Mouse (Mus musculus) CH12F3 (cell line): ENCODE measurements around the gene Zfp771.
"Not testable (repeated sequence)": the region's sequence is repeated elsewhere in the genome, so short reads cannot be mapped to it uniquely, and the experiment has no call there.

ENCODE experiments used
- in situ Hi-C: fragments of 300-500 bp; cut with MboI; formaldehyde crosslinking; loops from 2 replicates; pipeline ENCODE4 v1.14.3; 2020; ENCODE audit warnings: low sequenced_read_pairs

The Zfp771 gene

GRCm38 (mm10) chr7:127217901-127218642 is 26.0 kb upstream of the Zfp771 start:
- in situ Hi-C loops = no loop called here

- in situ Hi-C loops = no loop called here
Measured at GRCm38 (mm10) chr7:127218670-127219069, 25.4 kb upstream of the Zfp771 start.

- in situ Hi-C loops = no loop called here
Measured at GRCm38 (mm10) chr7:127220440-127220839, 23.6 kb upstream of the Zfp771 start.

DNA sequence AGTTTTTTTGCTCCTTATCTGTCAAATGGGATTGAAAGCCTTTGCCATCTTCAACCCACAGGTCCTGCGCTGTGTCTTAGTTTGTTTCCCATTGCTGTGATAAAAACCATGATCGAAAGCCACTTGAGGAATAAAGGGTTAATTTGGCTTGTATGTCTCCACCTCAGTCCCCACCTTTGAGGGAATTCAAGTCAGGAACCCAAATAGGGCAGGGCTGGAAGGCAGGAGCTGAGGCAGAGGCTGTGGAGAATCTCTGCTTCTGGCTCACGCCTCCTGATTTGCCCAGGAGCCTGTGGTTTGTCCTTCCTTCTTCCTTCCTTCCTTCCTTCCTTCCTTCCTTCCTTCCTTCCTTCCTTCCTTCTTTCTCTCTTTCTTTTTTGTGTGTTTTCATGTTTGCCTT is 21.0 kb upstream of the Zfp771 start:
- in situ Hi-C loops = no loop called here

DNA sequence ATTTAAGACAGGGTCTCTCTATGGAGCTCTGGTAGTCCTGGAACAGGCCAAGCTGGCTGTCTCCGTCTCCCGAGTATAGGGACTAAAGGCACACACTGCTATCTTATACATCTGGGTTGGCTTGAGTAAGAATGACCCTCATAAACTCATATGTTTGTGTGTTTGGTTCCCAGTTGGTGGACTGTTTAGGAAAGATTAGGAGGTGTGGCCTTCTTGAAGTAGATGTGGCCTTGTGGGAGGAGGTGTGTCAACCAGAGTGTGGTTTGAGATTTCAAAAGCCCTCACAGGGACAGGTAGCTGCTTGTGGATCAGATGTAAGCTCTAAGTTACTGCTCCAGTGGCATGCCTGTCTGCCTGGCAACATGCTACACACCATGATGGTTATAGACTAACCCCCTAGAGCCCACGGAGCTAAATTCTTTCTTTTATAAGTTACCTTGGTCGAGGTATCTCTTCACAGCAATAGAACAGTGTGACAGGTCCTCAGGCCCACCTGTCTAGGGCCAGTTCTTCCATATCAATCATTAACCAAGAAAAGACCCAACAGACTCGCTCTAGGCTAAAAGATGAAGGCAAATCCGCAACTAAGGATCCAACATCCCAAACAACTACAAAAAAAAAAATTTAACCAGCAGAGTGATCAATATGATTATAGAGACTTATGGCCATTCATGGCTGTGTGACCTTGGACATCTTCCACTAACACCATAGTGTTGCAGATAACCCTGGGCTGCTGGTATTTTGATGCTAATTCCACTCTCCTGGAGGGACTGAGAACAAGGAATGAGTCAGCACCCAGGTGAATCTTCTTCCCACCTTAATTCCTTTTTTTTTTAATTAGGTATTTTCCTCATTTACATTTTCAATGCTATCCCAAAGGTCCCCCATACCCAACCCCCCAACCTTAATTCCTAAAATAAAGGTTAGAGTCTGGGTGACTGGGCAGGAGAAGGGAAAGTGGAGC is 20.3 kb upstream of the Zfp771 start:
- in situ Hi-C loops = no loop called here

GRCm38 (mm10) chr7:127224616-127225015 is 19.5 kb upstream of the Zfp771 start:
- in situ Hi-C loops = no loop called here

- in situ Hi-C loops = no loop called here
Measured at GRCm38 (mm10) chr7:127225147-127225995, 18.7 kb upstream of the Zfp771 start.

DNA sequence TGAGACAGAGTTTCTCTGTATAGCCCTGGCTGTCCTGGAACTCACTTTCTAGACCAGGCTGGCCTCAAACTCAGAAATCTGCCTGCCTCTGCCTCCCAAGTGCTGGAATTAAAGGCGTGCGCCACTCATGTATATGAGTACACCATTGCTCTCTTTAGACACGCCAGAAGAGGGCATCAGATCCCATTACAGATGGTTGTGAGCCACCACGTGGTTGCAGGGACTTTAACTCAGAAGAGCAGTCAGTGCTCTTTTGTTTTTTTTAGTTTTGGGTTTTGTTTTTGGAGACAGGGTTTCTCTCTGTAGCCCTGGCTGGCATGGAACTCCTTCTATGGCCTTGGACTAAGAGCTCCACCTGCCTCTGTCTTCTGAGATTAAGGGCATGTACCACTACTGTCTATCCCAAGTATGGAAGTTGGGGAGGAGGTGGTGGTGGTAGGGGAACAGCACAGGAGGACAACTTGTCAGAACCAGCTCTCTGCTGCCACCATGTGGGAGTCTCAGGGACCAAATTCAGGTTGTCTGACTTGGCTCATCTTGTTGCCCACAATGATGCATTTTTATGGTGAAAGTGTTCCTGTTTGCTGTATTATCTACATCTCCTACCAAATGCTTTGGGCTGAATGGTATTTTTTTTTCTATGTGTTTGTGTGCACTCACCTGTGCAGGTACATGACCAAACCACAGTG is 15.3 kb upstream of the Zfp771 start:
- in situ Hi-C loops = no loop called here

DNA sequence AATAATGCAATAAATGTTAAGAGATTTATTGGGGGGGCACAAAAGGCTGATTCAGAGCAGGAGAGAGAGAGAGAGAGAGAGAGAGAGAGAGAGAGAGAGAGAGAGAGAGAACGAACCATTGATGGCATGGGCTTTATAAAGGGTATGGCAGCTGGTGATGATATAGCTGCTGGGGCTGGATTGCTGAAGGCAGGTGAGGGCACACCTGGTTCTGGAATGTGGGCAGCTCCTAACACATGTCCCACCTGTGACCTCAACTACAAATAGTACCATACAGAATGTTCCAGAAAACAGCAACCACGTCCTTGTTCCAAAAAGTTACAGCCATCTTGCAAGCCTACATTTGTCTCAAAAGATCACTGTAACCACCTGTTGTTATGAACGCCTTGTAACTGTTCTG is 12.7 kb upstream of the Zfp771 start:
- in situ Hi-C loops = no loop called here

DNA sequence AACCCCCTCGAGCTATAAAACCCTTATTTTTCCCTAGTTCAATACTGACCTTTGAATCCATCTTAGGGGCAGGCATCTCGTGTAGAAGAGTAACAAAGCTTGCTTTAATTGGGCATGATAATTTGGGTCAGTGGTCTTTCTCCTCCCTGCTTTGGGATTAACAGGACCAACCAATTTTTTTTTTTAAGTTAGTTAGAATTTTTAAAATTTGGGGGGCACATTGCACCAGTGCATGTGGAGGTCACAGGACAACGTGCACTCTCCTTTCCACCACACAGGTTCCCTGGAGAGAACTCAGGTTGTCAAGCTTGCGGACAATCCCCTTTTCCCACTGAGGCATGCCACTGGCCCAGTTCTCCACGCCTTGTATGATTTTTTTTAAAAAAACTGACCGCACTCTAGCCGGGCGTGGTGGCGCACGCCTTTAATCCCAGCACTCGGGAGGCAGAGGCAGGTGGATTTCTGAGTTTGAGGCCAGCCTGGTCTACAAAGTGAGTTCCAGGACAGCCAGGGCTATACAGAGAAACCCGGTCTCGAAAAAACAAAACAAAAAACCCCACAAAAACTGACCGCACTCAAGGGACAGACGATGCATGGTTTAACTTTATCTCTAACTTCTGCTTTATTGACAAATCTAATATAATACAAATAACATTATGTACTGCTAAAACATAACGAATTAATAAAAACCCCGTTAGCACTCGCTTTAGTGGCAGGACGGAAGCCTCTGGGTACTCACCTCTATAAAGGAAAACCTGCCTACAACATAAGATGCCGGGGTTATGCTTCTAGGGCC is 12.1 kb upstream of the Zfp771 start:
- in situ Hi-C loops = no loop called here

DNA sequence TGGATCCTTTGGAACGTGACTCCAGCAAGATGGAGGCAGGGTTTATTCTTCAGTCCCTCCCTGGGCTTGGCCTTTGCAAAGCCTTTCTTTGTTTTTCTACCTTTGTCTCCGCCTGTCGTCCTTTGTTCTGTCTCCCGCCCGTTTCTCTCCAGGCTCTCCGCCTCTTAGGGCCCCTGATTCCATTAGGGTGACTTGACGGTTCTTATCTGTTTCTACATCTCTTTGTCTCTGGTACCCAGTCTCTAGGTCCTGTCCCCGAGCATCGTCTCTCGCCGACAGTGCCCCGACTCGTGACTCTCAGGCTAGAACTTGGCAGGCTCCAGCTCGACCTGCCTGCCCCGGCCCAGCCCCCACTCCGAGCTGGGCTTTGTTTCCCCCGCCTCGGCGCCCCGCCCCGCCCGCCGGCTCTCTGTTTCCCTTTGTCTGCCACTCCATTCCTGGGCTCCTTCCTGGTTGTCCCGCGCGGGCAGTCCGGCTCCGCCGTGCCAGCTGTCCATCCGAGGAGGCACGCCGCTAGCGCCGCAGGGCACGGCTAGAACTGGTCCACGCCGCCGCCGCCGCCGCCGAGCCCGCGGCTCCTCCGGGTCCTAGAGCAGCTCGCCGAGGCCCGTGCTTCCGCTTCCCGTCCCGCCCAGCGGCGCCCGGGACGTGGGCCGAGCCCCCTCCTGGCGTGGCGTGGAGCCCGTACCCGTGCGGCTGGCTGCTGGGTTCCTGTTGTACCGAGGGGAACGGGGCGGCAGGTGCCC is 11.3 kb upstream of the Zfp771 start, which contains the start of the genes Zfp553 and Sept1:
Gene Zfp553 (plus strand): TSS at position 440 of the 746 bp plus-strand sequence.
Gene Sept1 (minus strand): TSS at position 509 of the 746 bp plus-strand sequence.
- in situ Hi-C loops = no loop called here

DNA sequence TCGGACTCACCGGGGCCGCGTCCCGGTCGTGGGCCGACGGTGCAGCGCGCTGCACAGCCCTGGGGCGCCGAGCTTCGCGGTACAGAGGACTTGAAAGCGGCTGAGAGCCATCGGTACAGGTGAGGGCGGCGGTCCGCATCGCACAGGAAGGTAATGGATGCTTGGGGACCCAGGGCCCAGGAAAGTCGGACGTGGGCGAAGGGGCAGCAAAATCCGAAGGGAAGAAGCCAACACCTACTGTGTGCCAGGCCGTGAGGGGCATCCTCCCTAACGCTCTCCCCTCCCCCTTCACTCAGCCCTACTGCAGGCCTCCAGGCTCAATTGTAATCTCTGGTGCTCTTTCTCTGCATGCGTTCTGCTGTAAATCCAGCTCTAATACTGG is 10.7 kb upstream of the Zfp771 start:
- in situ Hi-C loops = no loop called here

DNA sequence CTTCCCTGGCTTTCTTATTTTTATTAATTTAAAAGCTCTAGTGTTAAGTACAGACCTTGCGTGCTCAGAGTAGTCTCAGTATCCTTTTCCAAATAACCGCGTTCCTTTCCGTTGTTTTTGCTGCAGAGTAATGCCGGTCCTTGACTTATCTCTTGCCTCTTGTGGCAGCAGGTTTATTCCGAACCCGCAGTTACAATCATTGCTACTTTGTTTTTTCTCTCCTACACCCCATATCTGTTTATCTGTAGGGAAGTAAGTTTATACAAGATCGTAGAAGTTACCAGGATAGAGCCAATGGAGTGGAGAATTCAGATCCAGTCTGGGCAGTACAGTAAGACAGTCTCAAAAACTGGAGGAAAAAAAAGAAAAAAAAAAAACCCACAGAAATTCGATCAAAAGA is 10.3 kb upstream of the Zfp771 start:
- in situ Hi-C loops = no loop called here

DNA sequence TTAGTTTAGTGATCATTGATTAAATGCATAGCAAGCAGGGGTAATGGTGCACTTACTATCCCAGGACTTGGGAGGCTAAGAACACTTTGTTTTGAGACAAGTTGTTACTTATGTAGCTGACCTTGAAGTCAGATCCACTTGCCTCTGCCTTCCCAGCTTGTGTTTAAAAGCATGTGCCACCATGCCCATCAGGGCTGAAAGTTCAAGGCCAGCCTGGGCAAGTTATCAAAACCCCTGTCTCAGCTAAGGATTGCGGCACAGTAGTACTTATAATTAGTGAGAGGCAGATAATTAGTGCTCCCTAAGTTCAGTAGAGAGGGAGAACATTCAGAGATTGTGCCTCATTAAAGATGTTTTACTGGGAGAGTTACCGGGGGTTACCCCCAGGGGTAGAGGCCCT is 9.3 kb upstream of the Zfp771 start:
- in situ Hi-C loops = no loop called here

DNA sequence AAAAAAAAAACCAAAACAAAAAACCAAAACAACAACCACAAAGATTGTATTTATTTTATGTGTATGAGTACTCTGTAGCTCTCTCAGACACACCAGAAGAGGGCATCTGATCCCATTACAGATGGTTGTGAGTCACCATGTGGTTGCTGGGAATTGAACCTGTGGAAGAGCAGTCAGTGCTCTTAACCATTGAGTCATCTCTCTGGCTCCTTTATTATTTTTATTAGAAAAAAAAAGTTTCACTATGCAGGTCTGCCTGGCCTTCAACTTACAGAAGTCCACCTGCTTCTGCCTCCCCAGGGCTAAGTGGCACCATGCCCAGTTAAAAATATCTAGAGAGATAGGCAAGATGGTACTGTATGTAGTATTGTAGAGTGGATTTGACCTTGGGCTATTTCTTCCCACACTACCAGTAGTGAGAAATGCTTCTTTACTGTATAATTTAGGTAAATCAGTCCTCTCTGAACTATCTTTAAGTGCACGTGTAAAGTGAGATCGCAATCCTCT is 660 bp upstream of the Zfp771 start:
- in situ Hi-C loops = no loop called here

DNA sequence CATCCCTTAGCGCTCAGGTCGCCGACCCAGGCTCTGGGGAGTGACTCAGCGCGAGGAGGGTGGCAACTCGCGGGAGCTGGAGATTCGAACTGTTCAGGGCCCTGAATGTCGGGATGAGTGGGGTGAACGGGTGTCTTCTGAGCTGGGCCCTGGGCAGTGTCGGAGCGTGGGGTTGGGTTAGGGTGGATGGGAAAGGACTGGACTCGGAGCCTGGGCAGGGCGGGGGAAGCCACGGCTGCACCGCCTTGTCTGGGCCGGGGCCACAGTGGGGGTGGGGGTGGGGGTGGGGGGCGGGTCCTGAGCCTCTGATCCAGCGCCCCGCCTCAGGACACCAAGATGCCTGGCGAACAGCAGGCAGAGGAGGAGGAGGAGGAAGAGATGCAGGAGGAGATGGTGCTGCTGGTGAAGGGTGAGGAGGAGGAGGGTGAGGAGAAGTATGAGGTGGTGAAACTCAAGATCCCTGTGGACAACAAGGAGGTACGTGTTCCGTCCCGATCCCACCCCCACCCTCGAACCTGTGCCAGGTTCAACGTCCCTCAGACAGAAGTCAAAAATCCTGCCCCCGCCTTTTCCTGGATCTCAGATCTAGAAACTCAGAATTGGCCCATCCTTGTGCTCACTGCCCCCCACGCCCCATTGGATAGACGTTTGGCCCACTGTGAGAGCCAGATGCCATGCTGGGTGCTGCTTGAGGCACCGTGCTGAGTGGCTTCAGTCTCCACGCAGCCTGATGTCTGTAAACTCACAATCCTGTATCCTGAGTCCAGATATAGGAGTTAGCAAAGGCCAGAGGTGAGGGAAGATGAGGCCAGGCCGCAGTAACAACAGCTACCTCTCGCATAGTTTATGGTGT is 810 bp downstream of the Zfp771 start:
- in situ Hi-C loops = no loop called here

DNA sequence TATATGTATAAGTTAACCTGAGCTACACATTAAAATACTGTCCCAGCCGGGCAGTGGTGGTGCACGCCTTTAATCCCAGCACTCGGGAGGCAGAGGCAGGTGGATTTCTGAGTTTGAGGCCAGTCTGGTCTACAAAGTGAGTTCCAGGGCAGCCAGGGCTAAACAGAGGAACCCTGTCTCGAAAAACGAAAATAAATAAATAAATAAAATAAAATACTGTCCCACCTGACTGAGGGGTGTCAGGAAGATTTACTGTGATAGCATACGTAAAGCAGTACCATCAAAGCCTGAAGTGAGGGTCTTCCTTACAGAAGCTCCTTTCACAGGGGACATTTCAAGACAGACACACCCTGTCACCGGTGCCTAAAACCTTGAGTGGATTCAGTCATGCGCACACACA is 6.4 kb downstream of the Zfp771 start:
- in situ Hi-C loops = not testable (repeated sequence)

GRCm38 (mm10) chr7:127252414-127252813 is 8.3 kb downstream of the Zfp771 start:
- in situ Hi-C loops = no loop called here
